Mouse (Mus musculus) heart, postnatal 0 days (tissue): ENCODE data around the gene Trim16. TPM values are rescaled to one million over a fixed set of nuclear protein-coding genes. Genes with fewer than 3 reads are reported as not detected.

Experiments used
- ATAC-seq: fragments of 200-750 bp; cut with Nextera tagmentation; 2 replicates; pipeline ENCODE4 v1.8.0; 2017; ENCODE audit warnings: low read depth, moderate number of reproducible peaks, moderate library complexity; ENCODE audit not compliant: insufficient read depth
- DNase-seq: peaks from one replicate; pipeline ENCODE4 v3.0.0-alpha.2; 2016; ENCODE audit warnings: low spot score
- H3K27ac ChIP-seq: fragments of 300-500 bp; sonication (generic); 2 replicates; pipeline ENCODE4 v1.5.1; 2014; ENCODE audit warnings: low read depth, mild to moderate bottlenecking
- H3K27me3 ChIP-seq: fragments of 300-500 bp; sonication (generic); 2 replicates; pipeline ENCODE4 v1.6.1; 2014; ENCODE audit warnings: low read length, mixed read lengths; ENCODE audit not compliant: control insufficient read depth, insufficient read depth
- H3K36me3 ChIP-seq: fragments of 300-500 bp; sonication (generic); replicated peaks from 2 replicates; pipeline ENCODE4 v1.6.1; 2014; ENCODE audit warnings: low read length, mixed read lengths; ENCODE audit not compliant: control insufficient read depth, insufficient read depth
- H3K4me1 ChIP-seq: fragments of 300-500 bp; sonication (generic); 2 replicates; pipeline ENCODE4 v1.6.1; 2014; ENCODE audit warnings: antibody characterized with exemption; ENCODE audit not compliant: control insufficient read depth, insufficient read depth
- H3K4me2 ChIP-seq: fragments of 300-500 bp; sonication (generic); 2 replicates; pipeline ENCODE4 v1.6.1; 2014; ENCODE audit warnings: low read depth, mild to moderate bottlenecking, low read length, moderate library complexity
- H3K4me3 ChIP-seq: fragments of 300-500 bp; sonication (generic); 2 replicates; pipeline ENCODE4 v1.5.1; 2014; ENCODE audit warnings: low read depth, low read length
- H3K9ac ChIP-seq: fragments of 300-500 bp; sonication (generic); replicated peaks from 2 replicates; pipeline ENCODE4 v1.6.1; 2014; ENCODE audit warnings: low read depth, low read length, mixed read lengths
- H3K9me3 ChIP-seq: fragments of 300-500 bp; sonication (generic); replicated peaks from 2 replicates; pipeline ENCODE4 v1.6.1; 2016; ENCODE audit warnings: low read length; ENCODE audit not compliant: control insufficient read depth
- CTCF ChIP-seq: IDR thresholded peaks from 2 replicates; pipeline ENCODE4 v1.5.1; 2016; ENCODE audit warnings: antibody characterized with exemption, control low read depth, low read depth
- EP300 ChIP-seq: IDR thresholded peaks from 2 replicates; pipeline ENCODE4 v1.6.1; 2016; ENCODE audit warnings: antibody characterized with exemption, low read depth
- WGBS: fragments of 180-500 bp; shearing (Covaris S2); extraction: QIAGEN DNeasy Blood & Tissue Kit; methylation state at CpG from one replicate; pipeline ENCODE4 v1.1.7; 2014; 5-methylcytosine and 5-hydroxymethylcytosine counted together
- polyA plus RNA-seq: library from polyadenylated mRNA; unstranded; fragments of >200 nt; fragmentation: Nextera tagmentation; extraction: Ambion mirVana; gene quantifications from 2 replicates; pipeline ENCODE4 v1.2.1, GENCODE M21; 2015
- total RNA-seq: library from RNA; depleted of rRNA; stranded (reverse); fragments of >200 nt; gene quantifications from 2 replicates; pipeline ENCODE4 v1.2.3, GENCODE M21; 2014; ENCODE audit warnings: low replicate concordance

The Trim16 gene
- total and polyA plus RNA-seq, 2 experiments from 2014 or later, result 4.0 to 4.5 TPM

DNA sequence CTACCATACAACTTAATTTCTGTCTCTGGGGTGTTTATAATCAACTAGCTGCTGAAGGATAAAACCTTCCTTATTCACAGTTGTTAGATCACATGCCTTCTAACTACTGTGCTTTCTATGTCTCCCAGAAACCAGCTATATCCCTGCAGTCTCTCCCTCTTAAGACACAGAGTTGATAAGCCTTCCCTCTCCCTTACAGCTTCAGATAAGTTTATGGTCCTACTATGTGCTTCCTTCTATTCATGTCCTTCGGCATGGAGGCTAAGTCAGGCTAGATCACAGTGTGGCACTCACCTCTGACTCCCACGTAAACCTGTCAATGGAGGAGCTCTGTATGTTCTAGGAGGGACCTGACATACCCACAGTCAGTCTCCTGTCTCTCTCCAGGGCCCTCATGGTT, 10.4 kb downstream of the Trim16 start:
- WGBS, result 79% methylated on average over 2 of the region's 2 CpGs

DNA sequence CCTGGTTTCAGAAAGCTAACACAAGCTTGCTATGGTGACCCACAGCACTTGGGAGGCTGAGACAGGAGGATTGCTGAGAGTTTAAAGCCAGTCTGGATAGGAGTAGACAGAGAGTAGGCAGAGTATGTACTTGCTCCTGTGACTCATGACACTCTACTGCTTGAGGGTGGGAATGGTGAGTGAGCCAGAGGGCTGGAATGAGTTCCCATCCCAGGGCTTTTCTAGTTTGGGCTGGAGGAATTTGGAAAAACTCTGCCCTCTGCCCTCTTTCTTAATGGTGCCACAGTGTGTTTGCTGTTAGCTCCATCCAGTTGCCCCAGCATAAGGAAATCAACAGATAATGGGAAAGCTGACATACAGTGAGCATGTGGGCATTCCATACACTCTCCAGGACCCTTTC, 11.9 kb downstream of the Trim16 start:
- Histone ChIP-seq H3K4me2 (no peak overlapping the region), H3K27me3 (no peaks in the 10 kb centered on the region), H3K4me1 (no peaks in the 10 kb centered on the region), H3K9ac (no peak overlapping the region), H3K36me3 (peaks cover 17% of the 10 kb centered on the region), H3K9me3 (no peaks in the 10 kb centered on the region), H3K27ac (no peak overlapping the region), H3K4me3 (no peak overlapping the region)
- ATAC-seq (no peak), DNase-seq (no peak)
- no peak for TF ChIP-seq EP300
- TF ChIP-seq CTCF, result no peak

More for the DNA sequence above, 10.4 kb downstream of the Trim16 start:
- ATAC-seq, result no peak
- no peak for DNase-seq
- Histone ChIP-seq H3K36me3 (peaks cover 11% of the 10 kb centered on the region), H3K4me1 (0 out of 2 replicates have a peak, but pooled peaks cover 1% of the 10 kb centered on the region), H3K4me2 (no peak overlapping the region), H3K4me3 (no peak overlapping the region), H3K9me3 (no peaks in the 10 kb centered on the region), H3K27me3 (no peaks in the 10 kb centered on the region), H3K27ac (no peak overlapping the region), H3K9ac (no peak overlapping the region)
- TF ChIP-seq EP300, result no peak

DNA sequence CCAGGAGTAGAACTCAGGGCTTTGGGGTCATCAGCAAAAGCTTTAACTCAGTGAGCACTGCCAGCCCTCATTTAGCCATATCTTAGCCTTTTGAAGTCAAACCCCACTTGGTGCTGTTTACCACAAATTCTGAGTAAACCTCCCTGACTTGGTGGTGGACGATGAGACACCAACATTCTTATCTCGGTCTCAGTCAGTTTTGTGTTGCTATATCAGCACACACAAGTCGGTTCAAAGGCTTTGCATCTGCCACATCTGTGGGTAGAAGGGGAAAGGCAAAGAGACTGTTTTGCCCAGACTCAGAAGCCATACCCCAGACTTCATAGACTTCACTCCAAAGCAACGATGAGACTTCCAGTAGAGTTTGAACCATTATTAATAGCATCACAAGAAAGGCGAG, 24.5 kb downstream of the Trim16 start:
- Histone ChIP-seq H3K9me3 (no peaks in the 10 kb centered on the region), H3K4me2 (no peak overlapping the region), H3K9ac (no peak overlapping the region), H3K4me3 (no peak overlapping the region), H3K27me3 (no peaks in the 10 kb centered on the region), H3K4me1 (no peaks in the 10 kb centered on the region), H3K27ac (no peak overlapping the region), H3K36me3 (peaks cover 15% of the 10 kb centered on the region; the same call in 1 of the 2 replicates)
- 76% methylated on average over 5 of the region's 5 CpGs for WGBS
- ATAC-seq (no peak), DNase-seq (no peak)
- no peak for TF ChIP-seq CTCF
- no peak for TF ChIP-seq EP300

DNA sequence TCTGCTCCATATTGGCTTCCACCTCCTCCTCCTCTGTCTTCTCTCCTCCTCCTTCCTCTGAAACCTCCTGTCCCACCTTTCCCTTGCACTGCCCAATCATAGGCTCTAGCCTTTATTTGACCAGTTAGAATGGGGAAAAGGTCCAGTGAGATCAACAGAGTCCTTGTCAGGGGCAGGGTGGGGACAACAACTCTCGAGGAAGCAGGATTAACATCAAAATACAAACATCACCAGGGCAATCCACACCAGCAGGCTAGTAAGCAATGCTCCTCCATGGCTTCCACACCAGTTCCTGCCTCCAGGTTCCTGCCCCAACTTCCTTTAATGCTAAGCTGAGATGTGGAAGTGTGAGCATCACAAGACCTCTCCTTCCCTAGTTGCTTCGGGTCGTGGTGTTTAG, 25.7 kb downstream of the Trim16 start:
- TF ChIP-seq CTCF (no peak), EP300 (no peak)
- H3K27me3 ChIP-seq, result no peaks in the 10 kb centered on the region
- H3K27ac ChIP-seq, result no peak overlapping the region
- no peaks in the 10 kb centered on the region for H3K4me1 ChIP-seq
- no peaks in the 10 kb centered on the region for H3K9me3 ChIP-seq
- WGBS, result 57% methylated on average over 3 of the region's 3 CpGs
- DNase-seq (no peak), ATAC-seq (no peak)
- H3K36me3 ChIP-seq, result peaks cover 10% of the 10 kb centered on the region; the same call in 1 of the 2 replicates
- H3K4me2 ChIP-seq, result no peak overlapping the region
- no peak overlapping the region for H3K9ac ChIP-seq
- H3K4me3 ChIP-seq, result no peak overlapping the region

DNA sequence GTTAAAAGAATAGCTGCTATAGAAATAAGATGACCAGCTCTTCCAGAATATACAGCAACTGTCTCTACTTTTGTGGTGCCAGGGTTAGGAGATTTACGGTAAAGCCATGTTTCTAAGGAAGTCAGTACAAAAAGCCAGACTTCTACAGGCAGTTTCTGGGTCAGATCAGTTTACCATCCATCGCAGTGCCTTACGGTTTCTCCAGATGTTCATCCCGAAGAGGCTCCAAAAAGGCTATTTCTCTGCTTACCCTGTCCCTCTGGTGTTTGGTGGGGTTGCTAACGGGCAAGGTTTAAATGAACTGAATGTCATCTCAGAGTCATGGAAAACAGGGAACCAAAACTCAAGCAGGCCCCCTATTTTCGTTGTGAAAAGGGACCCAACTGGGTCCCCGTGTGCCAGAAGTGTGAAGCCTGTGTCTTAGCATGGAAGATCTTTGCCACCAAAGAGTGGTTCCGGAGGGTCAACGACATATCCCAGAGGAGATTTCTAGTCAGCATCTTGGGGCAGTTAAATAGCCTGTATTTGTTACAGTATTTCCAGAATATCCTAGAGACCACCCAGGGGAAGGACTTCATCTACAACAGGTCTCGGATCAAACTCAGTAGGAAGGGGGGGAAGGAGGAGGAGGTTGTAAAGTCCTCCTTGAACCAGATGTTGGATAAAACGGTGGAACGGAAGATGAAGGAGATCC, 27.1 kb downstream of the Trim16 start, which contains the start of gene Fbxw10:
Gene Fbxw10, plus strand, starts transcription at position 109 of the 694 bp plus-strand sequence.
- Histone ChIP-seq H3K27me3 (no peaks in the 10 kb centered on the region), H3K9ac (no peak within 1 kb of the TSS; the same call in 1 of the 2 replicates), H3K27ac (no peak within 1 kb of the TSS), H3K4me3 (peak within 1 kb of the TSS; percentile 3; the same call in 1 of the 2 replicates), H3K9me3 (no peaks in the 10 kb centered on the region), H3K4me1 (no peaks in the 10 kb centered on the region), H3K36me3 (no peaks in the 10 kb centered on the region), H3K4me2 (peak within 1 kb of the TSS; percentile 24; the same call in 1 of the 2 replicates)
- TF ChIP-seq CTCF, result no peak
- no peak for TF ChIP-seq EP300
- 39% methylated on average over 12 of the region's 12 CpGs for WGBS
- ATAC-seq (no peak), DNase-seq (peak; percentile 35)

DNA sequence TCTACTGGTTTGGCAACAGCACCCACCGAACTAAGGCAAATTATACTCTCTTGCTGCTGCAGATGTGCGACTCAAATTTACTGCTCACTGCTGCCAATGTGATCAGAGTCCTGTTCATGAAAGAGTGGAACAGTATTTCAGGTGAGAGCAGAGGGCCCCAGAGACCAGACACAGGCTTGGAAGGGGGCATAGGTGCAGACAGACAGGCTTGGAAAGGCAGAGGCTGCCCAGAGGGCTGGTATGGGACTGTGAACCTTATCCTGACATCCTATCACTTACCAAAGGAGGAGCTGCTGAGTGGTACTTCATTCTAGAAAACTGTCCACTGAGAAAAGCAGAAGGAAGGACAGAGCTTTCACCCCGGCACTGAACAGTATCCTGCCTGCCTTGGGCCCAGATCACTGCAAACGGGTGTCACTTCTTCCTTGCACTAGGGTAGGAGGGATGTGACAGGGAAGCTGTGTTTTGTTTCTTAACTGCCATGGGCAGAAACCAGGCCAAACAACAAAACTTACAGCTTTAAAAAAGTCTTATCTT, 27.7 kb downstream of the Trim16 start:
- H3K4me2 ChIP-seq, result no peak overlapping the region
- no peak for ATAC-seq
- H3K27ac ChIP-seq, result no peak overlapping the region
- no peaks in the 10 kb centered on the region for H3K27me3 ChIP-seq
- no peak overlapping the region; the same call in 1 of the 2 replicates for H3K9ac ChIP-seq
- WGBS, result 65% methylated on average over 4 of the region's 4 CpGs
- peak overlapping the region; percentile 3; the same call in 1 of the 2 replicates for H3K4me3 ChIP-seq
- TF ChIP-seq CTCF, result no peak
- TF ChIP-seq EP300, result no peak
- no peaks in the 10 kb centered on the region for H3K9me3 ChIP-seq
- H3K4me1 ChIP-seq, result no peaks in the 10 kb centered on the region
- no peak for DNase-seq
- H3K36me3 ChIP-seq, result no peaks in the 10 kb centered on the region
